Mouse (Mus musculus) right cerebral cortex, postnatal 10 days (tissue): Measurements from ENCODE around the gene Ap3m1.

Experiments used
- DNase-seq, 2 experiments: peaks; one replicate each; pipeline ENCODE4 v3.0.0; 2021; ENCODE audit warnings: low spot score in 2 of 2

Ap3m1 gene

DNA sequence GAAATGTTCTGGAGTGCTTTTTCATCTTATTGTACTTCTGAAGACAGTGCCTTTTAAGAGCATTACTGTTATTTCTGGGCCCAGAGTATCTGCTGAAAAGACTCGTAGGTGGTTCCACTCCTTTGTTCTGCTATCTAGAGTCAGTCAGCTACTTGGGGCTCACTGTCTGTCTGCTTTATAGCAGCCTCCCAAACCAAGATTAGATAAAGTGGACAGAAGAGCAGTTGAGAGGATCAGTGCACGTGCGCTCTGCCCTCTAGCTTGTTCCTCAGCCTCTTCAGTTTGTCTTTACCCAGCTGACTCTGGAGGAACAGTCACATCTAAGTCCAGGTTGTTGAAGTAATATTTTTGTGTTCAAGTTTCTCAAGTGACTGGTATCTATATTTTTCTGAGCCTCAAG lies 21.7 kb upstream of the Ap3m1 start:
- no peak for DNase-seq

DNA sequence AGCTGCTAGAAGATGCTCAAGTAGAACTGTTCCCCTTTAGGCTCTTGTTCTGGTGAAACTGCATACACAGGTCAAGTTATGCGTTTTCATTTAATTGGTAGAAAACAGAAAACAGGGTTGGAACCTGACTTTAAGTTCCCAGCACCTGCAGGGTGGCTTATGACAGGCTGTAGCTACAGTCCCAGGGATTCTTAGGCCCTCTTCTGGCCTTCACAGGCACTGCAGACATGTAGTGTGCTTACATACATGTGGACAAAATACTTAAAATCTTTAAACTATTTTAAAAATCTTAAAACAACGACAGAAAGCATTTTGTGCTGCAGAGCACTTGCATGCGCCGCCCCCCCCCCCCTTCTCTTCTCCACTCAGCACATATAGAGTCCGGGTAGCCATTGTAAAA lies 17.3 kb upstream of the Ap3m1 start:
- no peak for DNase-seq

DNA sequence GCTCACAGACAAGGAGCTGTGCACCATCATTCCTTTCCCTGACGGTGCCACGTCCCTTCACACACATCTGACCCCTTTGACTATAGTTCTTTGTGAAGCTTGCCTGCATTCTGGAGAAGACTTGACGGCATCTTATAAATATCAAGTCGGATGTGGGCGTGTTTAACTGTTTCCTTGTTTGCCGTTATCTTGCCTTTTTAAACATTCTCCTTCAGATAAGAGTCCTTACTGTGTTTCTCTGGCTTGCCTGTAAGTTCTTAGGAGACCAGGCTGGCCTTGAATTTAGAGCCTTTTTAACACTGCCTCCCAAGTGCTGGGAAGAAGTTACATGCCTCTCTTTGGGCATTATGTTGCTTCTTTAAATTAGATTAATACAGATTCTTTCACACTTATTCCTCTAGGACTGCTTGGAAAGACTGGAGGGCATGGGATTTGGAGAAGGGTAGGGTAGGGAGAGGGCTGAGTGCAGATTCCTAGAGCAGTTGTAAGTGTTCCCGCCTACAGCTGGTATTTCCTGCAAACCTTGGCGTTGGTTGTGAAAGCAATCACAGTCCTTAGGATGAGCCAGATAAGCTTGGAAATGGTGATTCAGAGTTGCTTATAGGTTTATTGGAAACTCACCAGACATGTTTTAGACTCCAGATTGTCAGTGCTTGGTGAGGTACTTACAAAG lies 13.3 kb upstream of the Ap3m1 start:
- DNase-seq, result no peak

DNA sequence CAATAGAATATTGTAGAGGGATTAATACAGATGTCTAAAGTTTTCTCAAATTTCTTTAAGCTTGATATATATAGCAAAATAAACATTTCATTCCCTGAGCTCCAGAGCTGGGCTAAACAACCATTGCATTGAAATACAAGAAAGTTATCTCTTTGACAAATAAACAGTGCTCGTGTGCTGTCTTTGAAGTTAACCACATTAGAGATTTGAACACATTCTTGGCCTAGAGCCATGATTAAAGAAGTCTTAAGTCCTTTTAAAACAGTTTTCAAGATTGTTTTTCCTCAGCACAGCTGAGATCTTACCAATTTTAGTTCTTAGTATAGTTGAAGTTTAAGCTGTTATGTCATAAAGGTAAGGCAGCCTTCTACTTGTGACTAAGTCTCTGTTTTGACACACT lies 12.0 kb upstream of the Ap3m1 start:
- no peak for DNase-seq

DNA sequence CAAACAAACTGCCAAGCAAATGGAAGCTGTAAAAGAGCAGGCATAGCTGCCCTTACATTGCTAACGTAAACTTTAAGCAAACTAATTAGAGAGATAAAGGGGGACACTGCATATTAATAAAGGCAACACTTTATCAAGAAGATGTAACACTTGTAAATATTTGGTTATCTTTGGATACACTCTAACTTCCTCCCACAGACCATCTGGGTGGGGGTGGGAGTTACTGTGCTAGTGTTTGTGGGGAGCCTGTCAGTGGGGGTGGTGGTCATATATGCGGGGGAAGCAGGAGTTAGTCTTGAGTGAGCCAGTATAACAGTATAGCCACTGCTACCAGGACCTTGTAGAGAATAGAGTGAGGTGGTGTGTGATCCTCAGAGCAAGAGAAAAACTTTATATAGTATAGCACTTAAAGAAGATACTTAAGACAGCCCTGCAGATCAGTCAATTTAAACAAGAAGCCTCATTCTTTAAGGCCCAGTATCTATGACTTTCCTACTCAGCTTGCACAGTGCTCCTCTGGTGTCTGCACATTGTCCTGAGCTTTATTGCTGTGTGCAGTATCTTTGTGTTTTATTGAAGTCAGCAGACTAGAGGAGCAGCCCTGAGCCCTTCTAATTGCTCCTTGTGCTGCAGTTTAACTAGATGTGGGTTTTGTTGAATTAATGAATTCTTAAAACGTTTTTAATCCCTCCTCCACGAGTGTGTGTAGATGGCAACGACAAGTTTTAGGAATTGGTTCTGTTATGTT lies 10.6 kb upstream of the Ap3m1 start:
- DNase-seq, result no peak

DNA sequence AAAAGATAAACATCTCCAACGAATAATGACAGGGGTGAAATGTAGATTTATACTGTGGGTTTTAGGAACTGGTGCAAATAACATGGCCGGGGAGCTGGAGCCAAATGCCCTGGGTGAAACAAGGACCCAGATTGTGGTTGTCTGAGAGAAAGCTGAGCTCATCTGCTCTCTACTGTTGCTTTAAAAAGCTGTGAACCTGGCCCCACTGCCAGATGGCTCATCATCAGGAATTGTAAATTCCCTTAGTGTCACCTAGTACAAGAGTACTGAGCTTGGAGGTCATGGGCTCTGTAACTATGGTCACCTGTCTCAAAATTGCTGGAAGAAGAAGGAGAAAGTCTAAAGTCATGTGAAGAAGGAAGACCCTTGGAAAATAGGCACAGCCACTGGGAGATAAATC lies 6.7 kb upstream of the Ap3m1 start:
- no peak for DNase-seq

DNA sequence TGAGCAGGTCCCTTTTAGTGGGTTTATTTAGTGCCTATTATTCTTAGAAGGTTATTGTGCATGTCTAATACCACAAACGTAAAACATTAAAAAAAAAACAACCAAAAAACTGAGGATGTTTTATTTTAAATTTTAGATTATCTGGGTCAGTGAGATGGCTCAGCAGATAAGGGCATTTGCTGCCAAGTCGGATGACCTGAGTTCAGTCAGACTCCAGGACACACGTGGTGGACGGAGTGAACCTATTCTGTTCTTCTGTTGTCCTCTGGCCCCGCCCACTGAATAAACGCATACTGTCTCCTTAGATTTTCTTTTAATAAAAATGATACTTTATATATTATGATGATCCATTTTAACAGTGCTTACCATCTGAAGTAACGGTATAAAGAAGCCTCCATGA lies 1.3 kb upstream of the Ap3m1 start:
- DNase-seq, result peak in 1 of 2 experiments; percentile 37

DNA sequence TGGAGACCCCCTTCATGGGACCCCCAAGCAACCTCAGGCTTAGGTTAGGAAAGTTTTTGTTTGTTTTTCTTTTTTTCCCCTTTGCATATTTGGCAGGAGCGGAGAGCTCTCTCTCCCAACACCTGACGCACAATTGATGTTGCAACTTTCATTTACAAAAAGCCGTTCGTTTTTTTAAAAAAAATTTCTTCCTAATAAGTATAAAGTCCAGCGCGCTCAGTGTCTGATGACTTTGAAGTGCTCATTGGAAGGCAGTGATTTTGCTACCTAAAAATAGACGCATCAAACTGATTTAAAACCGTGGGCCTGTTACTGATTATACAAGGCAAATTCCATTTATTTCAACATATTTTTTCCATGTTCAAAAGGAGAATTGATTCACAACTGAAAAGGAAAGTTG lies 843 bp upstream of the Ap3m1 start:
- DNase-seq, result no peak

DNA sequence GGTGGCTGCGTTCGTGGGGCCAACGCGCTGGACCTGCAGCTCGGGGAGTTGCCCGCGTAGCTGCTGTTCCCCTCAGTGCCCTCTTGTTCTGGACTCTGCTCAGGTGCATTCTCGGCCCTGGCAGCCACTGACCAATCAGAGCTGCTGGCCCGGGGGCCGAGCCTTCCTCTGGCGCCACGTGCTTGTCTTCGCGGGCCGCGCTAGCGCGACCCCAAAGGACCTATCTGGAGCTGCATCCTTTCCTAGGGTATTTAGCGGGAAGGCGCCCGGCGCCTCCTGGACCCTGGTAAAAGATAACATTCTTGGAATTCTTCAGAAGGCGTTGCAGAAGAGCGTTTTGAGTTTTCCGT lies 448 bp upstream of the Ap3m1 start:
- DNase-seq, result peak; percentile 81 to 87

DNA sequence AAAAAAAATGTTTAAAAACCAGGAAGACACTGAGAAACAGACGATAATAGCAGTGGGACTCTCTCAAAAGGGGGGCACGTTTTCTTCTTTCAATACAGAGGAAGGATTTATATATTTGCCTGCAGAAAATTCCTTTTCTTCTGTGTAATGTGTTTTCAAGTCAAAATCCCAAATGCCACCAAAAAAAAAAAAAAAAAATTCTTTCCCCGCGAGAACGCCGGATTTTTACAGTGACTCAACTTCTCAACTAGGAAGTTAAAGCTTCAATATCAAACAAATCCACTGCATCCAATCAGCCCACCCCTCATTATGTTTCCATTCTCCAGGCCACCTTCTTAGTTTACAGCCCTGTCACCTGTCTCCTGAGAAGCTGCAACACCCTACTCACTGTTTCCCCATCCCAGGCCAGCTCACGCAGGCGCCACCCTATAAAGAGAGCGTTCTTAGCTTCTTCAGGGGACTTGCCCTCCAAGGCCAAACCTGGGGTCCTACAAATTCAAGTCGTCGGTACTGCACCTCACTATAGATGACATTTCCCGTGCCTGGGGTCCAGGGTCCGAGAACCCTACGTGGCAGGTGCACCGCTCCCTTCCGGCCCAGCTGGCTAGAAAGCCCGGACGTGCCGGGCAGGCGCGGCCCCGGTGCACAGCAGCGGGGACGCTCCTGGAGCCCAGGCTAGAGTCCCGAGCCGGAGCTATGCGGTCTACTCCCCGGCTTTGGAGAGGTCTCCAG lies 762 bp downstream of the Ap3m1 start:
- DNase-seq, result no peak

DNA sequence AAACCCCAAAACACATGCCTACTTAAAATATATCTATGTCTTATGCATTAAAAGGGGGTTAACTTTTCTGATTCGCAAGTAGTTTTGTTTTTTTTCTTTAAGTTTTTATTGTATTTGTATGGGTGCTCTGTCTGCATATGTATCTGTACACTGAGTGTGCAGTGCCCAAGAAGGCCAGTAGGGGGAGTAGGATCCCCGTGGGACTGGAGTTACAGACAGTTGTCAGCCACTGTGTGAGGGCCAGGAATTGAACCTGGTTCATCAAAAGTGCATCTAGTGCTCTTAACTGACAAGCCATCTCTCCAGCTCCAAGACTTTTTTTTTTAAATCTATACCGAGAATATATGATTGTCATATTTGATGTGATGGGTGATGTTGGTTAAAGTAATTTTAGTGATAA lies 1.6 kb downstream of the Ap3m1 start:
- peak in 1 of 2 experiments; percentile 37 for DNase-seq

DNA sequence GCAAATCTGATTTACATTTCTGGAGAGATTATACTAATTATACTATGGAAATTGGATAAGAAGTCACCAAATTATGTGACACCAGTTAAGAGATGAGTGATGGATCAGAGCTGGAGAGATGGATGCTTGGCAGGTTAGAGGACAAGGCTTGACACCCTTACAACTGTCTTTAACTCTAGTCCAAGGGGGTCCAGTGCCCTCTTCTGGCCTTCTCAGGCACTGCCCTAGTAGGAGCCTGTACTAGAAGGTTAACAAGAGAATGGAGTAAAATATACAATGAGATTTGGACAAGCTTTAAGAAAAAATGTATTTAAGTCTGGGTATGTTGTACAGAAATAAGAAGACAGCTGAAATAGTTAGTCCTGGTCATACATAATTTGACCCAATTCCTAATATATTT lies 3.4 kb downstream of the Ap3m1 start:
- peak in 1 of 2 experiments; percentile 44 for DNase-seq

DNA sequence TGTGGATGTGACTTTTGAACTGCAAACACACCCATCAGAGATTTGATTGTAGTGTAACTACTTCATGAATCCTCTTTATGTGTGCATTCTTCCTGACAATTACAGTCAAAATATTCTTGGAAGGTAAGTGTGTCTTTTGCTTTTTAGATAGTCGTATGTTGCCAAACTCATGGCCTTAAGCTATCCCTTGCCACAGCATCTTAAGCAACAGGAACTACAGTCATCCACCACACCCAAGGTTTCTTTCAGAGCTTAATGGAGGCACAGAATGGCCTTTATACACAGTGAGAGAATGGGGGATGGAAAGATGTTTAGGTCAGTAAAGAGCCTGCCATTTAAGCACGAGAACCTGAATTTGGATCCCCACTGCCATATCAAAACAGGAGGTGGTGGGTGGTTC lies 4.5 kb downstream of the Ap3m1 start:
- no peak for DNase-seq

DNA sequence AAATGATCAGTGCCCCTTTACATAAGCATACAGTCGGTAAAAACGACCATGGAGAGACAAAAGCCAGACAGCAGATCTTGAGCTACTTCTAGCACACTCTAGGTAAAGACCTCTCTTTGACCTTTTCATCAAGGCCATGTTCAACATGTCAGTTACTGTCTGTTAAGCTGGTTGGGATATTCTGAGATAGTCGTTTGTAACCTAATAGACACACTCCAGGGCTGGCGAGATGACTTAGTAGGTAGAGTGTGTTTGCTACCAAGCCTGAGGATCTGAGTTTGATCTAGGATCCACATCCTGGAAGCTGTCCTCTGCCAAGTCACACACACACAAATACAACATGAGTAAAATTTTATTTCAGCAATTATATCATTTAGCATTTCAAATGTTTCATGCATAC lies 12.7 kb downstream of the Ap3m1 start:
- no peak for DNase-seq

DNA sequence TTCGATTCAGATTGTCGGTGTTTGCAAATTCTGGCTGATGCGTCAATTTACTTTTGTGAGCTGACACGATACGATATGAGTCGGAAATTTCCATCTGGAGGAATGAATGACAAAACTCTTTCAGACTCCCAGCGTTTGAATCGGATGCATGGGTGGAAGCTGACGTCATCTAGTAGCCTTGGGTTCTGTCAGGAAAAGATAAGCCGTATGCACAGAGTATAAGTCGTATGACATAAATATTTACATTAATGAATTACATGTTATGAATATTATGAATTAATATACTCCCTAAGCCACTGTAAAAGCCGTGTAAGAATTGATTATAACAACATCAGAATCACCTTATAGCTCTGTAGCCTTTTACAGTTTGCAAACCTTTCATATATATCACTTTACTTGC lies 13.2 kb downstream of the Ap3m1 start:
- no peak for DNase-seq

DNA sequence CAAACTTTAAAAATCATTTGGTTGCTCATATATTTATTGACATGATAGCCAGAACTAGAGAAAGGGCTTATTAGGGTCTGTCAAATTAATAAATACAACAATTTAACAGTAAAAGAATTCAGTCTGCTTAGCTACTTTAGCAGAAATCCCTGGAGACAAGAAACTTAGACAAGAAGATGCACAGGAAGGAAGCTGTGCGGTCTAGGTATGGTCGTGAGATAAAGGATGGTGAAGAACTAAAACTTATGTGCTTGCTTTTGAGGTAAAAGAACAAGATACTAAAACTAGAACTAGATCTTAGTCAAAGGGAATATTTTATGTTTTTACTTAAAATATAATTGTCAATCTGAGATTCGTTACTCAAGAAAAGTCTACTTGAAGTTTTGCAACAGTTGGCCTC lies 17.5 kb downstream of the Ap3m1 start:
- no peak for DNase-seq

DNA sequence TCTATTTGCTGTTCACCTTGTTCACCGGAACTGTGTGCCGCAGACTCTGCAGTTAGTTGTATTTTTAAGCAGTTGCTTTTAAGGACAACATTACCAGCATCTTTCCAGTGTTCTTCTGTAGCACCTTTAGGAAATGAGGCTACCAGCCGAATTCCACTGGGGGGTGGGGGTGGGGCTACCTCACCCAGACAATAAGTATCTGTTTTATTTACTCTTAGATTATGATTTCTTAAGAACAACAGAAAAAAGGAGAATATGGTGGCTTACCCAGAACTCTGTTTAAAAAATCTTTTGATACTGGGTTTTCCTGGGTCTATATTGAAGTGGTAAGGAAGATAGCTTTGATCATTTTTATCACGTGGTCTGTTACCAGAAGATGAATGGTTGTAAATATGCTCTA lies 18.0 kb downstream of the Ap3m1 start:
- no peak for DNase-seq

DNA sequence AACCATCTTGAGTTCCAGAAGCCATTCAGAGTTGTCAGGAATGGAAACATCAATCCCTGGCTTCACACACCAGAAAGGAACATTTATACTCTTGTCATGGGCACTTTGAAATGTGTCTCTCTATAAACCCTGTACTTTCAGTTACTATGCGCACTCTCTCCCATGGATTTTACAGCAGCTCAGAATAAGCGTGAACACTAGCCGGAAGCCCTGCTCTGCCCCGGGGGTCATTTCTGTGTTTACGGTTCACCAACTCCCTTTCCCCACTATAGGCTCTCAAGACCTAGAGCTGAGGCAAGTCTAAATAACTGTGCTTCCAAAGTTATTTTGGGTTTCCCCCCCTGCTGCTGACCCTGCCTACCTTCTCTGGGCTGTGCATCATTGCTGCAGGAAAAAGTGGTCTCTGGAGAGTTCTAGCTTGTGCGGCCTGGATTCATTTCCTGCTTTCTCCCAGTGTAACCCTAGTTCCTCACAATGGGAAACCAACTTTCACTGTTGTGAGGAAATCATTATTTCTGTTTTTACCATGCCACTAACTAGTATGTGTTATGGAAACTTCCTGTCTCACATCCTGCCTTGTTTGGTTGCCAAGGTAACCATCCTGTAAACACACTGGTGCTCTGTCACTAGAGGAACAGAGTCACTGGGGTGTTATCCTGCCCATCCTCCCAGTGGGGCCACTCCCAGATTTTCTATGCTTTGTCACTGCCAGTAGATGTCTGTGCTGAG lies 20.4 kb downstream of the Ap3m1 start:
- DNase-seq, result peak; percentile 33 to 58

DNA sequence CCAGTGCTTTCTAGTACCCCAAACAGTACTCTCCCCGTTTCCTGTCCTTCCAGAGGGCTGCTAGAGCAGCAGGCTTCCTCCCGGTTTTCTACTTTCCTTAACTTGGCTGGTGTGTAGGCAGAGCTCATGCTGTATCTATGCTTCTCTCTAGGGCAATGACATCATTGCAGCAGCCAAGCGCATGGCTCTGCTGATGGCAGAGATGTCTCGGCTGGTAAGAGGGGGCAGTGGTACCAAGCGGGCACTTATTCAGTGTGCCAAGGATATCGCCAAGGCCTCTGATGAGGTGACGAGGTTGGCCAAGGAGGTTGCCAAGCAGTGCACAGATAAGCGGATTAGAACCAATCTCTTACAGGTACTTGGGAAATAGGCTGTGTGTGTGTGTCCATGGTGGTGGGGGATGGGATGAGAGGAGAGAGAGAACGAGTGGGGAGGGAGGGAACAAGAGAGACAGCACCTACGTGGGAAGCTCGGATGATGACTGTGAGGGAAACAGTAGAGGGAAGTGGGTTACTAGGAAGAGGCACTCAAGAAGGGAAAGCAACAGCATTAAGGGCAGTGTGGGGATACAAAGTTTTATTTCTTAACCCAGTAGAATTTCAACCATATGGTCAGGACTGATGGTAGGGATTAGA lies 23.2 kb downstream of the Ap3m1 start:
- DNase-seq, result no peak

DNA sequence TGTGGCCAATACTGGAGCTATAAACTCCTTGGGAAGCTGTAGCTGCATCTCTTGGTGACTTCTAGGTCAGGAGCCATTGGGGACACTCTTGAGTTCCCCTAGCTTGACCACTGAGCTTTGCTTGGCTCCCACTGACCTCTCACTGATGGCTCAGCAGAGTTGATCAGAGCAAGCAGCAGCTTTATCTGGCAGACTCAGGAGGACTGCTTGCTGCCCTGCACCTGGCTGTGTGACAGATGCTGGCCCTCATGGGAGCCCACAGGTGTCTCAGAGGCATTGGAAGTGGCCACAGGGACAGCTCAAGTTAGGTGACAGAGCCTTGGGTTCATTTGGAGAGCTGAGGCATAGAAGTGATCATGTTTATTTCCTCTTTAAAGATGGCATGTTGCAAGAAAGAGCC lies 24.8 kb downstream of the Ap3m1 start:
- DNase-seq, result no peak

DNA sequence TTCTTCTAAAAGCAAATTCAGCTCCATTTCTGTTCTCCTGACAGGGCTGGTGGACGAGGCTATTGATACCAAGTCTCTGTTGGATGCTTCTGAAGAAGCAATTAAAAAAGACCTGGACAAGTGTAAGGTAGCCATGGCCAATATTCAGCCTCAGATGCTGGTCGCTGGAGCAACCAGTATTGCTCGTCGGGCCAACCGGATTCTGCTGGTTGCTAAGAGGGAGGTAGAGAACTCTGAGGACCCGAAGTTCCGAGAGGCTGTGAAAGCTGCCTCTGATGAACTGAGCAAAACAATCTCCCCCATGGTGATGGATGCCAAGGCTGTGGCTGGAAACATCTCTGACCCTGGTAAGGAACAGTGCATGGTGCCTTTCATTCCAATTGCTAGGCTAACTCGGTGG lies 31.9 kb downstream of the Ap3m1 start:
- peak; percentile 71 to 81 for DNase-seq

DNA sequence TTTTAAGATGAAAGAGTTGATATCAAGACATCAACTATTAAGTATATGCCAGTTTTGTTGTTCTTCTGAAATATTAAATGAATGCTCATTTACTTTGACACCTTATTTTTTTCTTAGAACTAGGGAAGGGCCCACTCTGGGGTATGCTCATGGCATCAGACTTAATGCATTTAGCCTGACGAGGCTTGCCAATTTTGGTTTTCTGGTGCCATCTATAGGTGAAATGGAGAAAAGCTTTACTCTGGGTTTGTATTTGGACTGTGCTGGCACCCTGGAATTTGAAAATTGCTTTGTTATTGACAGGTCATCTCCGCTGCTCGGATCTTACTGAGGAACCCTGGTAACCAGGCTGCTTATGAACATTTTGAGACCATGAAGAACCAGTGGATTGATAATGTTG lies 33.3 kb downstream of the Ap3m1 start:
- DNase-seq, result peak; percentile 39 to 57
